Mouse (Mus musculus): ENCODE measurements around the gene Nfia.

Nfia gene

DNA sequence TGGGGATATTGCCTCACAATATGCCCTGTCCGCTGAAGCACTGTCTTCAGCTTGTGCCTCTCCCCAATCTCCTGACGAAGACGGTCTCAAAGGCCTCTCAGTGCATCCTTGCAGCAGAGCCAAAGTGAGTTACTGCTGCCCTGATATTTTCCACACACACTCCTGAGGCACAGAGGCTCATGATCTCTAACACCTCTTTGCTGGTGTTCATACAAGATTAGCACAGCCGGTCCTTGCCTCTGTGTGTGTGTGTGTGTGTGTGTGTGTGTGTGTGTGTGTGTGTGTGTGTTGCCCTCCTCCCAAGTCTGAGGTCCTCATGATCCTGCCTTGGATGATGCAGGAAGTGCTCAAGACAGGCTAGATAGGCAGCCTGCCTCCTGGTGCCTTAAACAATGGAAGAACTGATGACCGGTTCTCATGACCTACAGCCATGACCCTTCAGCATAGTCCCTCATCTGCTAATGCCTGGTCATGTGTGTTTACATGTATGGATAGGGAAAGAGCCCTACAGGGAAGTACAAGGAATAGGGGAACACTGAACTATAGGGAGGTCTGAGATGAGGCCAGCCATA is 319.5 kb downstream of the Nfia start:
- DNase-seq (ENCODE audit: inconsistent age in 2 of 2, low spot score in 1 of 2): peak in 1 of 2 experiments; percentile 56

DNA sequence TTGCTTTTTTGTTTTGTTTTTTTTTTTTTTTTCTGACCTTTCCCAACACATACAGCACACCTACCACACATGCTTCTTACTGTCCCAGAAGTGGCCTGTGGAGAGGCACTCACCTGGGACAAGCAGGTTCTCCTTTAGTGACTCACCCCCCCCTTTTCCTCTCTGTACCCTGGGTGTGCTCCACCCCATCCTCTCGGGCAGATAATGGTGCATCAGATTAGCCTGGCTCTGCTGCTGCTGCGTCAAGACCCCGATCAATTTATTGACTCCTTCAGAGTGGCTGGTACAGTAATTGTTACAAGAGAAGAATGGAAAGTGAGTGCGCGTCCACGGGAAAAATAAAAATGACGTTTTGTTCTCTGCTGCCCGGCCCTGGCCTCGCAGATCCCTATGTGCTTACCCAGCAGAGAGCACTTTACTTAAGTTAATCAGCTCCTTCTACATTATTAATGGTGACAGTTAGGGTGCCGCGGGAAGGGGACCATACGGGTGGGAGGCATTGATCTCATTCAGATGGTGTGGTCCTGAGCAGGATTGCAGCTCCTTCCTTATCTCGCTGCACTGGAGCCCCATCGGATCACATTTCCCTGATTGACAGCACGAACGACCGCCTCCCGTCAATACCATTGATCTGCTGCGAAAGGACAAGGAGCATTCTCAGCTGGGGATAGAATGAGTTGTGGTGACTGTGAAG is 321.7 kb downstream of the Nfia start:
- DNase-seq (ENCODE audit: inconsistent age in 2 of 2, low spot score in 1 of 2): no peak

DNA sequence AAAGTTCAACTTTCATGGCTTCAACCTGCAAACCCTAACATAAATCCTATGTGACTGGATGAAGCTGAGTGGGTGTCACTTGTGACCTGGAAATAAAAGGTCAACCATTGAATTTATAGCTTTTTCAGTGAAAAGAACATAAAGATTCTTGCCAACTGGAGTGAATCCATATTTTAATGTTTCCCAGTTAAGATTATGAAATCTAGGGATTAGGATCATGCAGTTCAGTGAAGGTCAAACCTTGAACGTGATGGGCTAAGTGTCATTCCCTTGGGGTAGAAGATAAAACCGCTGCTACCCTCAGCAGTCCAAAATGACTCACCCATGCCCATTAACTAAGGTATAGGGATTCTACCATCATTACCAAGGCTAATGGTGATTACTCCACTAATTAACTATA is 322.5 kb downstream of the Nfia start:
- peak in 1 of 2 experiments; percentile 88 for DNase-seq (ENCODE audit: inconsistent age in 2 of 2, low spot score in 1 of 2)

DNA sequence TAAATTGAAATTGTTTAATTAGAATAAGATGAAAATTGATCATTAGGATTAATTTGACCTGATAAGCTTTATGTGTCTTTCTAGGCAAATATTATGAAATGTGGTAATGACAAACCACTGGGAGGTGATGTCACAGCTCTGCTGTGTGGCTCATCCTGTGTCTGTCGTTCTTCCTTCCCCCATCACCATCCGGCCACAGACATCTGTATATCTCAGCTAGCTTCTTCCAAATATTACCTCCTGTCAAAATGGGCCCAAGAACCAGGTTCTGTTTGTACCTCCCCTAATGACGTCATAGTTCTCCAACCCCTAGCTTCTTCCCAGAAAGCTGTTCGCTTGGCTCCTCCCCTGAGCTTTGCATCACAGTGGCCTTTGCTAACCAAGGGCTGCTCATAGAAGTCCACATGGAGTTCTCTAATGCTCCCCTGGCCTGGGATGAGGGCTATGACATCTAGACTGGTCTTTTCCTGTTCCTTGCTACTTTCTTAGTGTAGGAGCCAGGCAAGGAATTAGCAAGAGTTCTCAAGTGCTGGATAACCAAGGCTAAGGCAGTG is 324.6 kb downstream of the Nfia start:
- peak in 1 of 2 experiments; percentile 62 for DNase-seq (ENCODE audit: inconsistent age in 2 of 2, low spot score in 1 of 2)

DNA sequence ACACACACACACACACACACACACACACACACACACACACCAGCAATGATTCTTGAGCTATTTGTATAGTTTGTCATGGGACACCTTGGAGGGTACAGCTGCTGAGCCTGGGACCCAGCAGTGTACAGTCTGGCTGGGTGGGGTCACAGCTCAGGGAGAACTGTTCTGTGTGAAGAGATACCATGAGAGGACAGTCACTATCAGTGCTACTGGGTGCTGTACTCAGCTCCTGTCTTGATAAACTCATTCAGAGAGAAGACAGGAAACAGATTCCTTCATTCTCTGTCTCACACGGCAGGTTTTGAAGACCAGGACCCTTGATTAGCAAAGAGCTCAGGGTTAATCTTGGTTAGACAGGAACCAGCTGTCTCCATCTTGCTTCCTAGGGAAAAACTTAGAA is 326.1 kb downstream of the Nfia start:
- DNase-seq (ENCODE audit: inconsistent age in 2 of 2, low spot score in 1 of 2): no peak

DNA sequence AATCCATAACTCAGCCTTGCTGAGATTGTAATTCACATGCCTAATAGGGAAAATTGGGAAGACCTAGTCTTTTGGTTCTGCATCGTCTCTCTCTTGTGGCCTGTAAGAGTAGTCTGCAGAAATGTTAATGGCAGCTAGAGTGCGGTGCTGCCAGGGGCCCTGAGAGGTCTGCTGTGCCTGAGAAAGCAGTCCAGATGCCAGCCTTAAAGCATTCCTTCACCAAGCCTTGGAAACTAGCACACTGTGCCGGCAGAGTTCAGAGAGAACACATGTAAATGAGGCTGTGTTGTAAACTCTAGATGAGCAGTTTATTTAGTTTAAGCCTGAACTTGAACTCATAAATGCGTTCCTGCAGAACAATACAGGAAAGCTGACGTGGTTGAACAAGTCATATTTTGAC is 326.9 kb downstream of the Nfia start:
- DNase-seq (ENCODE audit: inconsistent age in 2 of 2, low spot score in 1 of 2): no peak

DNA sequence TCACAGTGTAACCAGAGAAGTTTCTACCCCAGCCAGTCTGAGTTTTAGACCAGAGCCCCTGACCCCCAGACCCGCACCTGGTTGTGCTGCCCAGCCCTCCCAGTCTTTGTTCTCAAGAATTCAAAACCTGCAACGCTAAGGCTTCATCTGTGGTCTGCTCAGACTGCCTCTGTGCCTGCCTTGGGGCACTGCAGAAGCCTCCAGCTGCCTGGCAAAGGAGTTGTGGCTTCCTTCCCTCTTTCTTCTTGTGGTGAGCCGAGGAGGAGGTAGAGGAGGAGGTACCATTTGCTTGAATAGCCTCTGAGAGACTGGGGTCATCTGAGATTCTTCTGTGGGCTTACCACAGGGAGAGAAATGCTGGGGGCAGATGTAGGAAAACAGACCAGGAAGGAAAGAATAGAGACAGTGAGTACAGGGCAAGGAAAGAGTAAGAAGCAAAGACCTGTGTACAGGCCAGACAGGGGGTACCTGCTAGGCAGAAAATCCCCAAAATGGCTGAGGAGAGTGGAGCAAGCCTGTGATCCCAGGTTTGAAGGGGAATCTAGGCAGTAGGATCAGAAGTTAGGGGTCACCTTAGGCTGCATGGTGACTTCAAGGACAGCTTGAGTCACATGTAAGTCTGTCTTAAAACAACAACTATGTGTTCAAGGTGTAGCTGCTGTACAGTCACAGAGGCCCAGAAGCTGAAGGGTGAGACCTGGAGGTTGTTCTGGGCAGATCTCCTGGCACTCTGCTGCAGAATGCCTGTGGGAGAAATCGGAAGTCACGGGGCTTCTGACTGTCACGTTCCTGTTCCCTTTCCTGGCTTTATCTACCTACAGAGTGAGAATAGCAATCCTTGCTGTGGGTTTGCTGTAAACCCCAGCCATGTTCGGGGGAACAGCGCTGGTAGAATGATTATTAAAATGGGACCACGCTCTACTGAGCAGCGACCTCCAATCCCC is 328.9 kb downstream of the Nfia start:
- DNase-seq (ENCODE audit: inconsistent age in 2 of 2, low spot score in 1 of 2): peak in 1 of 2 experiments; percentile 70

DNA sequence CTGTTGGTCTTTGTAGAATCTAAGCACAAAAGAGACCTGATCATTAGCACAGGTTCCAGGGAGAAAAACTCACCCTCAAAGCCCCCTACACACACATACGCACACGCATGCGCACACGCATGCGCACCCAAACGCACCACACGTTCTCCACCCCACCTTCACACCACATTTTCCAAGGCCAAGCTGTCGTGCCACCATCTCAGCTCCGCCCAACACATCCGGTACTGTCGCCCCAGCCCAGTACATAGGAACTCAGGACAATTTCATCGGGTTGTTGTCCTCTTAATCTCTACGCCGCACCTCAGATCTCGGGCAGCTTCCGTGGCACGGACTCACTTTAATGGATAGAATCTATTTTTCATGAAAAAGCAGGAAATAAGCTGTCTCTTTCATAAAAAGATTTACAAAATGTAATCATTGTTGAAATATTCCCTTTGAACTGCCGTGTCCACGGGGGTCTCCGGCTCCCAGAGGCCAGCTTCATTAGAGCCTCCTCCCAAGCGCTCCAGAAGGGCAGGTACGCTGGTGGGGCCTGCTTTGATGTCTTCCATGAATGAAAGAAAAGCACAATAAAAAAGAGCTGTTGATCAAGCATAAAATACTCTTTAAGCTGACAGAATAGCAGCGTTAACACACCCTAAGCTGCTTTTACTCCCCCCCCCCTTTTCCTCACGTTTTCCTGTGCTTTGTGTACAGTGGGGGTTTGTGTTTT is 330.2 kb downstream of the Nfia start:
- DNase-seq (ENCODE audit: inconsistent age in 2 of 2, low spot score in 1 of 2): no peak

DNA sequence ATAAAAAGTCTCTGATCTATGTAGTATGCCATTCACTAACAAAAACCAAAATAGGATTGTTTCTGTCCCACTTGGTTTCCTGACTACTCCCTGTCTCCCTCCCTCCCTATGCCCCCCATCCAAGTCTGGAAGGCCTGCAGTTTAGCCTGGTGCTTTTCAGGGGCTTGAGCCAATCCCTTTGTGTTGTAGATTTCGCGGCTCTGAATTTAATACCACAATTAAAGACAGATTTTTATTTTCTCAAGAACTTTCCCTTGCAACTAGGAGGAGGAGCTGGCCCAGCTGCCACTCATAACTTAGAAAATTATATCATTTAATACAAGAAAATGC is 330.8 kb downstream of the Nfia start:
- DNase-seq (ENCODE audit: inconsistent age in 2 of 2, low spot score in 1 of 2): no peak

DNA sequence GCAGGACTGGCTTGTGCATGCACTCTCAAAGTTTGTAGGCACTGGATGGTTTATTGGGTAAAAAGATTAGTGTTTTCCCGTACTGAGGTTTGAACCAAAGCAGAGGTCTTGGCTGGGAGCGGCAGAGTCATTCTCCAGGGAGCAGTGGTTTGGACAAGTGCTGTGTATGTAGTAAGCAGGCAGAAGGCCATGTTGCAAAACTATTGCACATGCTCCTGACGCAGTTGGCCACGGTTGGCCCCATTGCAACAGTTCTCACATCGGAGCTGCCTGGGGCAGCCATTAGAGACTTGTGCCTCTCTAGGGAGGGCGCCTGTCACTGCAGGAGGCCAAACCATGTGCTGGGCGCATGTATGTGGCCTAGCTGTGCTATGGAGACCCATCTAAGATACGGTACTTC is 331.6 kb downstream of the Nfia start:
- peak; percentile 38 to 90 for DNase-seq (ENCODE audit: inconsistent age in 2 of 2, low spot score in 1 of 2)

DNA sequence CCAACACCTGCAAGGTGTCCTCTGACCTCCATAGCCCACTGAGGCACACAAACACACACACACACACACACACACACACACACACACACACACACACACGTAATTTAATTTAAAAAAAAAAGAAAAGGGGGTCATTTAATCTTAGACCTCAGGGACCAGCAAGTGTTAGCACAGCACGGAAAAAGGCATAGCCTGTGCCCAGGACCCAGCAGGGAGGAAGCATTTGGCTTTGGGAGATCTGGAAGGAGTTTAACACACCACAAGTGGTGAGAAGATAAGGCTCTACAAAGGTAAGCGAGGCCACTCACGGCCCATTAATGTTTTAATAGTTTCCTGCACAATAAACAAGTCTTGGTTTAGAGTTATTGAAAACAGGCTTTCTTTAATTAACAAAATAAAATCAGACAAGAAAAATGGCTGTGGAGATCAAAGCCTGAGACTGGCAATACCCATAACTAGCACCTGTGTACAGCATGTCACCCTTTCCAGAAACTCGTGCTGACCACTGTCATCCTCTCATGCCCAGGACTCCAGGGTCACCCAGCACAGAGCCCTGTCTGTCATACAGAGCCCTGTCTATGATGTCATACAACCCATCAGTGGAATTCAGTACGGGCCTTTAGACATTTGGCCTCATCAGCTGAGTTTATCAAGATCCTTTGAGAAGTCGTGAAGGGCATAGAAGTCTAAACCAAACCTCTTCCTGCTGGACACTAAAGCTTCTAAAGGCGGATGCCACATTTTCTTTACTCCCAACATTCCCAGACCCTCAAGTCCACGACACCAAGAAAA is 332.6 kb downstream of the Nfia start:
- peak in 1 of 2 experiments; percentile 54 for DNase-seq (ENCODE audit: inconsistent age in 2 of 2, low spot score in 1 of 2)

DNA sequence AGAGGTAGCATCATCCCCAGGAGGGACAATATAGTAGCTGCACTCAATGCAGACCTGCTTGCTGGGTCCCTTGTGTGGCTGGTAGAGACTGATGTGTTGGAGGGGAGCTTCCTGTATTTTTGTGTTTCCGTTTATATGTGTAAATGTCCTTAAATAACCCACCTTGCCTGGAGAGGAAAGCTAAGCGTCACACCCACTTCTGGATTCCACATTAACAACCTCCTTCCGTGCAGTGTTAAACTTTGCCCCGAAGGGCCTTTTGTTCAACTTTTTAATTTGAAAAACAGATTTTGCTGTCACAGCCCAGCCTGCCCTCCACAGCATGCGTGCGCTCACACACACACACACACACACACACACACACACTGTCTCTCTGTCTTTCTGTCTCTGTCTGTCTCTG is 333.4 kb downstream of the Nfia start:
- peak in 1 of 2 experiments; percentile 54 for DNase-seq (ENCODE audit: inconsistent age in 2 of 2, low spot score in 1 of 2)

DNA sequence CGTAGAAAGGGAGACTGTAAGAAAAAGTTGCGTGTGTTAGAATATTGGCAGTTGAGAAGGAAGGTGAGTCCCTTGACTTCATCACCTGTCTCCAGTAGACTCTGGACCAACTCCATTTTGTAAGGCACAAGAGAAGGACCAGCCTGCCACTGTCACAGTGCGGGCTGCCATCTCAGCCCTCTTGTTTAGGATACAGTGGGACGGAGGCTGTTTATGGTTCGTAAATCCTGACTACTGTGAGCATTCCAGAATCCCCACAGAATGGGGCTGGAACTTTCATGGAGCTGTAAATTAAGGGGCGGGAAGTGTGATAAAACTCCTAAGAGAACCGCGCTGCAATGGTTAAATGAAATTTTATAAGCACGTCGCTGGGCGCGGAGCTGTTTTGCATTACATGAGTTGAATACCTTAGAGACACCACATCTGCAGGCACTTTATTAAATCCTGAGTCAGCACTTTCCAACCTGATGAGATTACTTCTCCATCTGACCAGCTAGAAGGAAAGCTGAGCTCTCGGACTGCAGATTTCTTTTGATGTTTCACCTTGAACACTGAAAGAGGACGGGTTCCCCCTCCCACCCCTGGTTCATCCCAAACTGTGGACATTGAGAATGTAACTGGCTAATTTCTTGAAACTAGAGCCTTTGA is 334.0 kb downstream of the Nfia start:
- peak in 1 of 2 experiments; percentile 32 for DNase-seq (ENCODE audit: inconsistent age in 2 of 2, low spot score in 1 of 2)

DNA sequence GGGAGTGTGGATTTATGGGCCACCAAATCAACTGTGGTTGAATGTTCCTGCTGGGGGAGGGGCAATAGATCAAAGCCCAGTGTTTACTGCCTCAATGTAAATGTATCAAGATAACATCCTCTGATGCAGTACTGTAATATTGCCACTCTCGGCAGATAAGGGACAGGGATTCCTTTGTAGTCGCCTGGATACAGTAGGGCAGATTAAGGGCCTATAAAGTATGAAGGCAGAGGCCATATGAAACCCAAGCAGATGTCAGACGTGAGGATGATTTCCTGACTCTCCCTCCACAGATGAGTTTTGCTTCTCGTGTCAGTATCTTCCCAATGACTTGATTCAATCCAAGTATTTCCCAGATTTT is 334.5 kb downstream of the Nfia start:
- DNase-seq (ENCODE audit: inconsistent age in 2 of 2, low spot score in 1 of 2): peak in 1 of 2 experiments; percentile 65

DNA sequence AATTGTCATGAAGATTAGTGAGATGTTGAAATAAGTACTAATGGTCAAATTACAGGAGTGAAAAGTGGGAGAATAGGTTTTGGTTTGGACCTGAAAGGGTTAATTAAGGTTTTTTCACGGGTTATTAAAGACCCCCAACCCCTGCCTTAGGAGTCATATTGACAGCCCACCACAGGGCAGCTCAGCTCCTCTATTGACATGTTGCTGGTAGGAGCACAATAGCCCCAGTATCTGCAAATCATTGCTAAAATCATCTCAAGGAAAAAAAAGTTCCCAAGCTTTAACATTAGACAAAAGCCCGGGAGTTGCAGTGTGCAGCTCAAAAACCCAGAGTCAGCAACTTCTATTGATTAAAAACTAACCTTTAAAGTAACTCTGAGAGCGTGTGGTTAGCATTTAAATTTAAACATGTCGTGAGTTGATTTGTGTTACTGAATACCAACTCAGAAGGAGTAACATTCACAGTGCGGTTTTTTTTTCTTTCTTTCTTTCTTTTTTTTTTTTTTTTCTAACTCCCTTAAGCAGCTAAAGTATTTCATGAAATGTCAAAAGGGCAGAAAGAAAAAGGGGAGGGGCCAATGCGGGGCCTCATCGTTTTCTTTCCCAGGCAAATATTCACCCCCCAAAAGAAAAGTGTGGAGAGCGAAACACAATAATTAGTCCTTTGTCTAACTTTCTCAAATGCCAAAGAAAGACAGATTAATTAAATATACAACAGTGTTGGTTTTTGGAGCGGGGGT is 335.6 kb downstream of the Nfia start:
- peak in 1 of 2 experiments; percentile 41 for DNase-seq (ENCODE audit: inconsistent age in 2 of 2, low spot score in 1 of 2)

DNA sequence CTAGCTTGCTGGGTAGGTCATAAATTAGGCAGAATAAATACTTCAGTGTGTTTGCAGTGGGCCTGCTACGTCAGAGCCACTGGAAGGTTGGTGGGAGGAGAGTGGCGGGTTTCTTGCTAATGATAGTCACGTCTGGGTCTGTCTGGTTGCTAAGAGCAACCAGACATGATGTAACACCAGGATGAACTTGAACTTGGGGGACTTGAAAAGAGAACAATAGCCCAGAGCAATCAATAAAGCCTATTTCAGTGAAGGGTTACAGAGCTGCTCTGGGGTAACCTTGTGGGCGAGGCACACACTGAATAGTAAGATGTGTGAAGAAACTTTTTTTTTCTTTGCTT is 336.1 kb downstream of the Nfia start:
- DNase-seq (ENCODE audit: inconsistent age in 2 of 2, low spot score in 1 of 2): no peak

DNA sequence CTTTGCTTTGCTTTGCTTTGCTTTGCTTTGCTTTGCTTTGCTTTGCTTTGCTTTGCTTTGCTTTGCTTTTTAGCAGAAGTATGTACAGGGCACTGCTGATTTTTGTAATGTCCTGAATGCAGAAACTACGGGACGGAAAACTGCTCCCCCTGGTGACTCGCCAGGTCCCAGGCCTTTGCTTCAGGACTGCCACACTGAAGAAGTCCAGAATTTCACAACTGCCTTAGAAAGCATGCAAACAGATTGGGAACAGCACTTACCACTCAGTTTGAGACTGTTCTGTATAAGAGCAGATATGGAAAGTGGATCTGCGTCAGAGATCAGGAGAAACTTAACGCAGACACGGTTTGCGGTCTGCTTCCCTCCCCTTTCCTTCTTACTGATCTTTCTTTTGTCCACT is 336.5 kb downstream of the Nfia start:
- peak; percentile 78 to 93 for DNase-seq (ENCODE audit: inconsistent age in 2 of 2, low spot score in 1 of 2)

DNA sequence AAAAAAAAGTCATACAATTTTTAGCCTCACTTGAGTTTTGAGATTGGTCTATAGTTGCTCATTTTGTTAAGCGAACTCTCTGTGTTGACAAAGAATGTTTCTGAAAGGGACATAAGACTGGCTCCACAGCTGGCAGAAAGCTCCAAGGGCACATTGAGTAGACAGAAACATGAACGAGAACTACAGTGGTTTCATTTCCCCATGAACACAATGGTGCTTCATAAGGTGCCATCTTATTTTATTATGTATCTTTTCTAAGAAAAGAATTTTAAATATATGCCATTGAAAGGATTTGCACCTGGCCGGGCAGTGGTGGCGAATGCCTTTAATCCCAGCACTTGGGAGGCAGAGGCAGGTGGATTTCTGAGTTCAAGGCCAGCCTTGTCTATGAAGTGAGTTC is 337.4 kb downstream of the Nfia start:
- peak in 1 of 2 experiments; percentile 16 for DNase-seq (ENCODE audit: inconsistent age in 2 of 2, low spot score in 1 of 2)
